Mouse (Mus musculus): ENCODE results near the gene Tyro3. TPM values are rescaled to one million over a fixed set of nuclear protein-coding genes. Genes with fewer than 3 reads are reported as not detected.

Tyro3 gene
- polyA plus RNA-seq, 2 experiments: 0.65 to 0.71 TPM

DNA sequence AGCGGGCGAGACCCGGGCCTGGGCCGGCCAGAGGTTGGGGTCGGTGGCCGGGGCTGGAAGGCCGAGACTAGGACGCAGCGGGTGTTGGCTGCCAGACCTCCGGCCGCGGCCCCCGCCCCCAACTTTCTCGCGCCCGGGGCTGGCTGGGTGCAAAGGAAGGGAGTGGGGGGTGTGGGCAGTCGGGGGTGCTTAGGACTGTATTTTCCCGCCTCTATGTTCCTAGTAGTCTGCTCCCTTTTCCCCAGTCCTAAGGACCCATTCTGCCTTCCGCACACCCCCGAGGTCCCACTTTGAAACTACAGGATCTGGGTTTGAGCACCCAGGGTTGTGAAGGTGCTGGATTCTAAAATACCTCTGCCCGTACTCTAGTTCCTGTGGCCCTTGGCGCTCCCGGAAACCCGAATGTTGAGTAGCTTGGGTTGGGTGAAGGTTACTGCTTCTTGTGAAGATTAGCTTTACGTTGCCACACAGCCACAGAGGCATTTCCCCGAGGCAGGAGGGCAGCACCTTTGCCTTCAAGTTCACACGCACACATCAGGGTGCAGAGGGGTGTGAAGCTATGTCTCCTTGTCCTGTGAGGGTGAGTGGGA lies 2.5 kb downstream of the Tyro3 start:
- Histone ChIP-seq H3K9ac (replicated peaks) (0 out of 2 replicates have a peak overlapping the region, but pooled peaks have one; percentile 27), H3K9me3 (ENCODE audit: control insufficient read depth, low read length) (no peaks in the 10 kb centered on the region), H3K27ac (no peak overlapping the region), H3K4me1 (replicated peaks; ENCODE audit: control insufficient read depth in 2 of 2, insufficient read depth in 2 of 2, low read length in 1 of 2) (peaks cover 0 to 4% of the 10 kb centered on the region in 2 experiments; a peak in 2 of 4 replicates), H3K4me2 (ENCODE audit: low read depth) (peak overlapping the region; percentile 77), H3K4me3 (ENCODE audit: insufficient read depth in 1 of 2, low read depth in 2 of 2, low read length in 2 of 2) (peak overlapping the region; percentile 29 to 61), H3K36me3 (replicated peaks; ENCODE audit: control insufficient read depth, insufficient read depth, low read depth) (no peaks in the 10 kb centered on the region), H3K27me3 (ENCODE audit: control insufficient read depth, insufficient read depth, low read length) (peaks cover 54% of the 10 kb centered on the region)
- 2% methylated on average over 26 of the region's 27 CpGs for WGBS (ENCODE audit: insufficient replicate concordance)
- ATAC-seq (ENCODE audit: insufficient read depth) (no peak), DNase-seq (ENCODE audit: low read depth in 3 of 3, low spot score in 3 of 3) (no peak)
- no peak for TF ChIP-seq EP300 (IDR thresholded peaks at IDR 0.05; ENCODE audit: low read depth)
- TF ChIP-seq CTCF (IDR thresholded peaks at IDR 0.05; ENCODE audit: low read depth): no peak

DNA sequence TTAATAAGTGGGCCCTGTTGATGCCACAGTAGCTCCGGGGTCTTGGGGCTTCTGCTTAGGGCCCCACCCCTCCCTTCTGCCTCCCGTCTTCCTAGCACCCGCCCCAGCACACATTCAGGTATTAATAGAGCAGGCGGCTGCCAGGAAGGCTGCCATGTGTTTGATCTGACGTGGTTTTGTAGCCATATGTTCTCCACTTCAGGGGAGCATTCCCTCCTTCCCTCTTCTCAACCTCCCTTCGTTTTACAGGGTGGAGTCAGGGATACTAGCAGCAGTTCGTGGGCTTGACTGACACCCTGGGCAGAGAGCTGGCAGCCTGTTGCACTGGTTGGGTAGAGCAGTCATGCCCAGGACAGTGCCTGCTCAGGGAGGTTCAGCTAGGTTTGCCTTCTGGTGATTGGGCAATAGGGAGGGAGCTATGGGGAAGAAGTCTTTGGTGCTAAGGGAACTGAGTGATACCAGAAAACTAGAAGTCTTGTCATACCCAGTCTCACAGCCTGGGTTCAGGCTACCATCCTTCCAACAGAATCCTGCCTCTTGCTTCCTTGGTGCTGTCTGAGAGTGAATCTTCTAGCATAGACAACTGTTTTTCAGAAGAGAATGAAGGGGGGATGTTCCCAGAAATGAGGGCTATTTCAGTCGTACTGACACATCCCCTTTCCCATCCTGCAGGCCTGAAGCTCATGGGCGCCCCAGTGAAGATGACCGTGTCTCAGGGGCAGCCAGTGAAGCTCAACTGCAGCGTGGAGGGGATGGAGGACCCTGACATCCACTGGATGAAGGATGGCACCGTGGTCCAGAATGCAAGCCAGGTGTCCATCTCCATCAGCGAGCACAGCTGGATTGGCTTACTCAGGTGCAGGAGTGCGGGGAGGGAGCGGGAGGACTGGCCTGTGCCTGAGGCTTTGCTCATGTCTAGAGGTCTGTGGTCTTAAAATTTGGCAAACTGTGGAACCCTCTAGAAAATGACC lies 3.6 kb downstream of the Tyro3 start:
- ATAC-seq (ENCODE audit: insufficient read depth) (no peak), DNase-seq (ENCODE audit: low read depth in 3 of 3, low spot score in 3 of 3) (no peak)
- Histone ChIP-seq H3K9ac (replicated peaks) (no peak overlapping the region), H3K36me3 (replicated peaks; ENCODE audit: control insufficient read depth, insufficient read depth, low read depth) (no peaks in the 10 kb centered on the region), H3K4me3 (ENCODE audit: insufficient read depth in 1 of 2, low read depth in 2 of 2, low read length in 2 of 2) (no peak overlapping the region), H3K4me1 (replicated peaks; ENCODE audit: control insufficient read depth in 2 of 2, insufficient read depth in 2 of 2, low read length in 1 of 2) (peaks cover 0 to 4% of the 10 kb centered on the region in 2 experiments; a peak in 2 of 4 replicates), H3K4me2 (ENCODE audit: low read depth) (no peak overlapping the region), H3K9me3 (ENCODE audit: control insufficient read depth, low read length) (no peaks in the 10 kb centered on the region), H3K27me3 (ENCODE audit: control insufficient read depth, insufficient read depth, low read length) (peaks cover 54% of the 10 kb centered on the region), H3K27ac (no peak overlapping the region)
- TF ChIP-seq CTCF (IDR thresholded peaks at IDR 0.05; ENCODE audit: low read depth): no peak
- TF ChIP-seq EP300 (IDR thresholded peaks at IDR 0.05; ENCODE audit: low read depth): no peak
- WGBS (ENCODE audit: insufficient replicate concordance): 45% methylated on average over 15 of the region's 15 CpGs

DNA sequence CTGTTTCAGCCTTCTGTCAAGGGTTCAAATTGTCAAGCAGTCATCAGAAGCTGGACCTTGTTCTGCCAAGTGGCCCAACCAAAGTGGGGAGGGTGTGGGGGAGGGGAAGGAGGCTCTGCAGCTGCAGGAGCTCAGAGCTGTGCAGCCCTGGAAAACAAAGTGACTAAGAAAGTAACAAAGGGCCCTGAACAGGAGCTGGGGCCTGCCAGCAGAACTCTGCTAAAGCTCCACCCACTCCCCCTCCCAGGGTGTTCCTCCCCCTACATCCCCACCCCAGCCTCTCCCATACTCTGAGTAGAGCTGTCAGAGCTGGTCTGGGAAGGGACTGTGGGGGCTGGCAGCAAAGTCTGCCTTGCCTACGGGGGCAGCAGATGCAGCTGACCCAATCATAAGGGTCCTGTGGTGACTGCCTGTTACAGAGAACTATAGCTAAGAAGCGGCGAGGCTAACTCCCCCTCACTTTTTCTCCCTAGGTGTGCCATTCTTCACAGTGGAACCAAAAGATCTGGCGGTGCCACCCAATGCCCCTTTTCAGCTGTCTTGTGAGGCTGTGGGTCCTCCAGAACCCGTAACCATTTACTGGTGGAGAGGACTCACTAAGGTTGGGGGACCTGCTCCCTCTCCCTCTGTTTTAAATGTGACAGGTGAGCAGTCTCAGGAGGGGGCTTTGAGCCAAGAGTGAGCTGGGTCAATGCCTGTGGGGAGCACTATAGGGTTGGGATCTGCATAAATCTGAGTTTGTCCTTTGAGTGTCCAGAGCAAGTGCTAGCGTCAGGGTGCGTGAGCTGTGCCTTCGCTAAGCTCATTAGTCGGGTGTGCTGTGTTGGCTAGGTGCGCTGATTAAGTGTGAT lies 5.5 kb downstream of the Tyro3 start:
- 67% methylated on average over 10 of the region's 10 CpGs for WGBS (ENCODE audit: insufficient replicate concordance)
- TF ChIP-seq EP300 (IDR thresholded peaks at IDR 0.05; ENCODE audit: low read depth) (no peak), CTCF (IDR thresholded peaks at IDR 0.05; ENCODE audit: low read depth) (no peak)

DNA sequence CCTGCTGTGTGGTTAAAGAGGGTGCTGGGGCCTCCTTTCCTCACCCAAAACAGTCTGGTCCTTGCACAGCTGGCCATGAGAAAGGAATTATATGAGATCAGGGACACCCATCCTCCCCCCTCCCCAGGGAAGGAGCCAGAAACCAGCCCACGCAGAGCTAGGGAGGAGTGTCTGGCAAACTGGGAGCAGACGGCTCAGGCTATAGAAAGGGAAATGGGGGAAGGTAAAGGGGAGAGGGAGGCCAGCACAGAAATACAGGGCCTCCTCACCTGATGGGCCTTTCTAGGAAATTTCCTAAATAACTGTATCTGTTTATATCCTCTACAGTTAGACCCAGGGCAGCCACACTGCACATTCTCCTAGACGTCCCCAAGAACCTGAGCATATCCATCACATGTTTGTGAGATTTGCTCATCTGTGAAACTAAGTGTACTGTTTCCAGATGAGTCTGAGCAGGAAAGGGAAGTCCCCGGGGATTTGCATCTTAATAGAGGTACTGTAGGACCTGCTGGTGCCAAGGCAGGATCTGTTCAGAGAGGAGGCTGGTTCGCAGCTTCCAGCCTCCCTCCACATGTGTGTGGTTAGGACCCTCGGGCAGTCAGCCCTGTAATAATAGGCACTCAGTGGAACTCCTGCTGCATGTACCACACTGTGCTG lies 6.2 kb downstream of the Tyro3 start:
- Histone ChIP-seq H3K36me3 (replicated peaks; ENCODE audit: control insufficient read depth, insufficient read depth, low read depth) (no peaks in the 10 kb centered on the region), H3K9me3 (ENCODE audit: control insufficient read depth, low read length) (no peaks in the 10 kb centered on the region), H3K4me1 (replicated peaks; ENCODE audit: control insufficient read depth in 2 of 2, insufficient read depth in 2 of 2, low read length in 1 of 2) (peaks cover 0 to 4% of the 10 kb centered on the region in 2 experiments; a peak in 2 of 4 replicates), H3K27me3 (ENCODE audit: control insufficient read depth, insufficient read depth, low read length) (peaks cover 31% of the 10 kb centered on the region), H3K9ac (replicated peaks) (no peak overlapping the region), H3K27ac (no peak overlapping the region), H3K4me3 (ENCODE audit: insufficient read depth in 1 of 2, low read depth in 2 of 2, low read length in 2 of 2) (no peak overlapping the region), H3K4me2 (ENCODE audit: low read depth) (no peak overlapping the region)
- WGBS (ENCODE audit: insufficient replicate concordance): 45% methylated on average over 6 of the region's 6 CpGs
- ATAC-seq (ENCODE audit: insufficient read depth): no peak
- DNase-seq (ENCODE audit: low read depth in 3 of 3, low spot score in 3 of 3): no peak
- TF ChIP-seq EP300 (IDR thresholded peaks at IDR 0.05; ENCODE audit: low read depth) (no peak), CTCF (IDR thresholded peaks at IDR 0.05; ENCODE audit: low read depth) (no peak)

More for the DNA sequence above, 5.5 kb downstream of the Tyro3 start:
- Histone ChIP-seq H3K4me3 (ENCODE audit: insufficient read depth in 1 of 2, low read depth in 2 of 2, low read length in 2 of 2) (no peak overlapping the region), H3K27me3 (ENCODE audit: control insufficient read depth, insufficient read depth, low read length) (peaks cover 38% of the 10 kb centered on the region), H3K36me3 (replicated peaks; ENCODE audit: control insufficient read depth, insufficient read depth, low read depth) (no peaks in the 10 kb centered on the region), H3K9ac (replicated peaks) (no peak overlapping the region), H3K4me1 (replicated peaks; ENCODE audit: control insufficient read depth in 2 of 2, insufficient read depth in 2 of 2, low read length in 1 of 2) (peaks cover 0 to 4% of the 10 kb centered on the region in 2 experiments; a peak in 2 of 4 replicates), H3K4me2 (ENCODE audit: low read depth) (no peak overlapping the region), H3K27ac (no peak overlapping the region), H3K9me3 (ENCODE audit: control insufficient read depth, low read length) (no peaks in the 10 kb centered on the region)
- ATAC-seq (ENCODE audit: insufficient read depth): no peak
- DNase-seq (ENCODE audit: low read depth in 3 of 3, low spot score in 3 of 3): no peak
